Mouse (Mus musculus) kidney, adult 11 months (tissue): Measurements from ENCODE around the gene Ppp1ca.

Source experiments
- DNase-seq: peaks from one replicate; pipeline ENCODE4 v3.0.0; 2022

The Ppp1ca gene

GRCm38 (mm10) chr19:4187303-4187702 lies 4.6 kb upstream of the Ppp1ca start:
- DNase-seq: no peak

DNA sequence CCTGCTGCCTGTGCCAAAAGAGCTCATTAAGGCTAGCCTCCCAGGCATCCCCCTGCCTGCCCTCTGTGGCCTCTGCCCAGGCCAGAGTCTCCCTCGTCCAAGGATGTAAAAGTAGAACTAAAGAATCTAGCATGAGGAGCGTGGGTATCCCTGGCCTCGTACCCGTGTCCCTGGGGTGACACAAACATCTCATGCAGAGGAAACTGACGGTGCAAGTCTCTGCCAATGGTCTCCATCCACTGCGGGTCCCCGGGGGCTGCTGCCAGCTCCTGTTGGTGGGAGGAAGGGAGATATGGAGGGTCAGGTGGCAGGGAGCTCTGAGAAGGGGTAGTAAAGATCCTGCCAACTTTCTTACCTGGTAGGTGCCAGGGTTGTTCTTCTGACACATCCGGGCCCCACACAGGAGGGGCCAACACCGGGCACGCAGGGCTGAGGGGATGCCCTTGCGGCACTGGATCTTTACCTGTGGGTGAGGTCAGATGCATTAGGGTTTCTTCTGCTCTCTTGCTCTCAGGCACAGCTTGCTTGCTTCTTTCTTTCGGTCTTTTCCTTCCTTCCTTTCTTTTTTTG lies 2.7 kb upstream of the Ppp1ca start:
- no peak for DNase-seq

DNA sequence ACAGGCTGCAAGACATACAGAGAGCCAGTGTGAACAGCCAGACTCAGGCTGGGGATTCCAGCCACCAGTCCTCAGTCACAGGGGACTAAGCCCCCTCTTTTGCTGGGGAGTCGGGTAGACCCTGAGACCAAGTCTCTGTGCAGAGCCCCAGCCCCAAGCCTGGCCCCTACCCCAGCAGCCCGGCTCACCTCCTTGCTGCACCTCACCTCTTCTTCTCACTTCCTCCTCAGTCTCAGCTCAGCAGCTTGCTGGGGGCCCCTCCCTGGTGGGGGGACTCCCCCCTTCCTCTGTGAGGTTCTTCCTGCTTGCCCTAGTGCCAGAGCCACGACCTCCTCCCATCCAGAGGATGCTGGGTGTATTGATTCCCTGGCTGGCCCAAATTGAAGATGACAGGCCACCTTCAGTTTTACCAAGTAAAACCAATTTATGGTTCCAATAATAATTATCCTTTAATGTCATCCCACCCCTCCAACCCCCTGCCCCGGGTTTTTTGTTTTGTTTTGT lies 982 bp upstream of the Ppp1ca start, which contains the start of gene Tbc1d10c:
TSS of gene Tbc1d10c (minus strand) at position 454 of the 504 bp plus-strand sequence.
- no peak for DNase-seq

DNA sequence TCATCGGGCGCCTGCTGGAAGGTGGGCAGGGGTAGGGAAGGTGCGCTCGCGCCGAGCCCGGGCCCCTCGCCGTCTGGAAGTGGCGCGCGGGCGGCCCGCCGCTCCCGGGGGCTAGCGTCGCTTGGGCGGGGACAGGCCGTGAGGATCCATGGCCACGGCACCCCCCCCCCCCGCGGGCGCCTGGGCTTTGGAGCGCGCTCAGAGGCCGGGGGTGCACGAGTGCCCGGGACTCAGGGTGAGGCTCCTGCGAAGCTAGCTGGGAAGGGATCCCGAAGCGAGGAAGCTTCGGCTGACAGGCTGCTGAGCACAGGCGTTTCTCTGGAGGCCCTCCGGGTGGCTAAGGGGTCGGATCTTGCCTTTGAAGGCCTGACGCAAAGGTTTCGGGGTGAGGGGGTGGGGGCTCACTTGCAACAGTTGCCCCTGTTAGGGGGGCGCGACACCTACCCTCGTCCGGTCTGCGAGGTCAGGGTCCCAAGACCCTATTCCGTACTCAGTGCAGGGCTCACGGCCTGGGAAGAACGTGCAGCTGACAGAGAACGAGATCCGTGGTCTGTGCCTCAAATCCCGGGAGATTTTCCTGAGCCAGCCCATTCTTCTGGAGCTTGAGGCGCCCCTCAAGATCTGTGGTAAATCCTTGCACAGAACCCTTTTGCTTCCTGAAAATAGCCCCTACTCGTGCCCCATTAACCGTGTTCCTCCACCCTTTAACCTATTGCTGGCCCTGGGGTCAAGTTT lies 553 bp downstream of the Ppp1ca start:
- DNase-seq: no peak

- DNase-seq: no peak
Observed at GRCm38 (mm10) chr19:4193129-4193528, 1.3 kb downstream of the Ppp1ca start.

DNA sequence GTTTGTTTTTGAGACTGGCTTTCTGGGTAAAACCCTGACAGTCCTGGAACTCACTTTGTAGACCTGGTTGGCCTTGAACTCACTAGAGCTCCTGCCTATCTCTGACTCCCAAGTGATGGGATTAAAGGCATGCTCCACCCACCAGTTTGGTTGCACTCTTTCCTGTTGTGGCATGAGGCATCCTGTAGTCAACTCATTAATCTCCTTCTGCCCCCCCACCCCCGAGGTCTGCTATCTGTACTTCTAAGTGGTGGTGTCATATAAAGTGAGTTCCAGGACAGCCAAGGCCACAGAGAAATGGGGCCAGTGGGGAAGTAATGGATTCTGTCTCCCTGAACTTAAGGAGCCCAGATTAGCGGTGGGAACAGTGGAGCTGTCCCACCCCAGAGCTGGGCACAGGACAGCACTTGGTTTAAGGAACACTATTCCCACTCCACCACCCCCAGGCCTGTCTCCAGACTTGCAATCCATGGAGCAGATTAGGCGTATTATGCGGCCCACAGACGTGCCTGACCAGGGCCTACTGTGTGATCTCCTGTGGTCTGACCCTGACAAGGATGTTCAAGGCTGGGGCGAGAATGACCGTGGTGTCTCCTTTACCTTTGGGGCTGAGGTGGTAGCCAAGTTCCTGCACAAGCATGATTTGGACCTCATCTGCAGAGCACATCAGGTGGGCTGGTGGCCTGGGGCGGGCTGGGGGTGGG lies 2.3 kb downstream of the Ppp1ca start:
- DNase-seq: no peak

DNA sequence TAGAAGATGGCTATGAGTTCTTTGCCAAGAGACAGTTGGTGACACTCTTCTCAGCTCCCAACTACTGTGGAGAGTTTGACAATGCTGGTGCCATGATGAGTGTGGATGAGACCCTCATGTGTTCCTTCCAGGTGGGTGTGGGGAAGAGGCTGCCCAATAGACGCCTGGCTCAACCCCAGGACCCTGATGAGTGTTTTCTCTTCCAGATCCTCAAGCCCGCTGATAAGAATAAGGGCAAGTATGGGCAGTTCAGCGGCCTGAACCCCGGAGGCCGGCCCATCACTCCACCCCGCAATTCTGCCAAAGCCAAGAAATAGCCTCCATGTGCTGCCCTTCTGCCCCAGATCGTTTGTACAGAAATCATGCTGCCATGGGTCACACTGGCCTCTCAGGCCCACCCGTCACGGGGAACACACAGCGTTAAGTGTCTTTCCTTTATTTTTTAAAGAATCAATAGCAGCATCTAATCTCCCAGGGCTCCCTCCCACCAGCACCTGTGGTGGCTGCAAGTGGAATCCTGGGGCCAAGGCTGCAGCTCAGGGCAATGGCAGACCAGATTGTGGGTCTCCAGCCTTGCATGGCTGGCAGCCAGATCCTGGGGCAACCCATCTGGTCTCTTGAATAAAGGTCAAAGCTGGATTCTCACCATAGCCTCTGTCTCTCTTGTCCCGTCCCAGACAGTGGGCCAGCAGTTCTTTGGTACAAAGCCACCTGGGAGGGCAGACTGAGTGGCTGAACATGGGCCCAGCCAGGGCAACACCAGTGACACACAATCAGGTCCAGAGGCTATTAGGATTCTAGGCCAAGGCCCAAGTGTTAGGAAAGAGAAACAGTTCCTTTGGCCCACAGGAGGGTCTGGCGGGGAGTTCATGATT lies 3.1 kb downstream of the Ppp1ca start:
- no peak for DNase-seq

- no peak for DNase-seq
Observed at GRCm38 (mm10) chr19:4196048-4196447, 4.2 kb downstream of the Ppp1ca start.

DNA sequence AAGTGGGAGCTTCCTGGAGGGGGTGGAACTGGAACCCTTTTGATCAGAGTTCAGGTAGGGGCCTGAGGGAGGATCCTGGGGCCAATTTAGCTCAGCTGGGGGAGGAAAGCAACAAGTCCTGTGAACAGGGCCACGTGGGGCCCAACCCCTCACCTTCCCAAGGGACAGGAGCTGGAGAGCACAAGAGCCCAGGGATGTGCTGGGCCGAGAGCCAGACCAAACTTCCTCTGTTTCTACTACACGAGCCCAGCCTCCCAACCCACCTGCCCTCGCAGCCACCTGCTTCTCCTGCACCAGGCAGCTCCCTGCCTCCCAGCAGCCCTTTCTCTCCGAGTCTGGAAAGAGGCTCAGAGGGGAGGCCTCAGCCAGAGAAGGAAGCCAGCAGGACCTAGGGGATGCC lies 4.7 kb downstream of the Ppp1ca start:
- DNase-seq: no peak

- no peak for DNase-seq
Observed at GRCm38 (mm10) chr19:4197180-4197579, 5.3 kb downstream of the Ppp1ca start.

DNA sequence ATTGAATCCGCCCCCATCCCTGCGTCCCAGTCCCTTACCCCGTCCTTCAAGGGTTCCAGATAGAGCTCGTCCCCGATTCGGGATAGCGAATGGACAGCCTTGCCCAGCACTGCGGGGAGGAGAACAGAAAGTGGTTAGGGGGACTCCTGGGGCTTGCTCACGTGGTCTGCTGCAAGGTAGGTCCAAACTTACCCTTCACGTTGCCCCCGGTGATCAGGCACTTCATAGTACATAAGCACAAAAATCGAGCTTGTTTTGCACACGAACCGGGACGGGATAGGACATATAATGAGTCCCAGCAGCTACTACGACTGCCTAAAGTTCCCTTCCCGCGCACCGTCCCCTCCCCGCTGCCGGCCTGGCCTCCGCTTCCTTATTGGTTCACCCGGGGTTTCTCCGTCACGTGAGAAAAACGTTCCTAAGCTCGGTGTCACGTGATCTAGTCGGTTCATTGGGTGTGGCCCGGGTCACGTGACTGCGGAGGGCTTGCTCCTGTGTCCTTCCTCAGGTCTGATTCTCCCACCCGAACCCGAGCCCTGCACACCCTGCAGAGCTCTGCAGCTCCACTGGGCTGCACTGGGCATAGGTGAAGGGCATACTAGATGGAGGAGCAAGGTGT lies 9.5 kb downstream of the Ppp1ca start, which contains the start of gene Rad9a:
TSS of gene Rad9a (minus strand) at position 372 of the 619 bp plus-strand sequence.
- DNase-seq: peak; percentile 98

GRCm38 (mm10) chr19:4202149-4202548 lies 10.3 kb downstream of the Ppp1ca start:
- no peak for DNase-seq

GRCm38 (mm10) chr19:4203148-4203547 lies 11.3 kb downstream of the Ppp1ca start:
- no peak for DNase-seq

DNA sequence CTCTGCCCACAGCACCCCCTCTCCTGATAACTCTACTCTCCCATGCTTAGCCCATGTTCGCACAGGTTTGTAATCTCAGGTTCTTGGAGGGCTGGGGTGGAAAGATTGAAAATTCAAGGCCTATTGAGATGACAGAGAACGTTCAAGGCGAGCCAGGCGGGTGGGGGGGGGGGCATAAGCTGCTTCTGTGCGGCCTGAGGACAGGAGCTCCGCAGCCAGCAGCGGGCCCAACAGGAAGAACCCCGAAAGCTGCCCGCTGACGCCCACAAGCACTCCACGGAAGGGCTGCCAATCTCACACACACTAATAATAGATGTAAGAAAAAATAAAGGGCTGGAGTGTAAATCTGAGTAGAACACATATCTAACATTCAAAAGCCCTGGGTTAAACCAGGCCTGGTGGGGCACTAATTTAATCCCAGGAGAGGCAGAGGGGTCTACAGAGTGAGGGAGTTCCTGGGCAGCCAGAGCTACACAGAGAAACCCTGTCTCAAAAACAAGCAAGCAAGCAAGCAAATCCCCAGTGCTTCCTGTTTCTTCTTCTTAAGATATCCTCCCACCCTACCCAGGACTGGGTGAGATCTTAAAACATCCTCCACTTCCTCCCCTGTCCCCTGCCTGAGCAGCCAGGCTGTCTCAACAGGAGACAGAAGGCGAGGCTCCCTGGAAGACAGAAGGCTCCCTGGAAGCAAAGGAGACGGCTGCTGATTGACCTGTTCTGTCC lies 11.9 kb downstream of the Ppp1ca start:
- DNase-seq: no peak

DNA sequence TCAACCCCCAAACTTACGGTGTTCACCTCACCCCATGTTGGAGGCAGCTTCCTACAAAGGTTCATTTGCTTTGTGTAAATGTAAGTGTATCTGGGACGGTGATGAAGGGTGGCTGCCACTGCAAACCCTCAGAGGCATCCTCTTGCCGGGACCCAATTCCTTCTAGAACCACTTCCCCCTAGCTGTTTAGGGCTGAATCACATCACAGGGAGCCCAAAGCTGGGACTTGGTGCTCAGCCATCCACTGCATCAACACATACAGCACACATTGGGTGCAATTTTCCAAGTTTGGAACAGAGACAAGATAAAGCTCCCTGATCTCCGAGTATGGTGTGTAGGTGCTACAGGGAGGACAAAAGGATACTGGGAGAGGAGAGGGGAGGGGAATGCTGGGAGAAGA lies 13.0 kb downstream of the Ppp1ca start:
- DNase-seq: no peak

DNA sequence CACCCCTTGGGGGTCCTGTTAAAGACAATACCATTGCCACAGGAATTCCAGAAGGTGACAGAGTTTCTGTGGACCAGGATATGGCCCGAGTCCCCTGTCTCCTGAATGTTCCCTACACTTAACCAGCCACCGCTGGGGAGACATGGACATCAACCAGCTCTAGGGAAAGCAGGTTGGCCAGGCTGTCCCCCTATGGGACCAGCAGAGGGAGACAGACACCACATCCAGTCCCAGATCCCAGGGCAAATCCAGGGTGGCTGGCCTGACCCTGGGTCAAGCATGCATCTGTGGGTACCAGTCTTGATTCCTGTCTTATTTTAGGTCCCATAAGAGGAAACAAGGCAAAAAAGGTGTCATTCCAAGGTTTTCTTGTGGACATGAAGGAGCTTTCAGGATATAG lies 15.1 kb downstream of the Ppp1ca start:
- DNase-seq: peak; percentile 79

DNA sequence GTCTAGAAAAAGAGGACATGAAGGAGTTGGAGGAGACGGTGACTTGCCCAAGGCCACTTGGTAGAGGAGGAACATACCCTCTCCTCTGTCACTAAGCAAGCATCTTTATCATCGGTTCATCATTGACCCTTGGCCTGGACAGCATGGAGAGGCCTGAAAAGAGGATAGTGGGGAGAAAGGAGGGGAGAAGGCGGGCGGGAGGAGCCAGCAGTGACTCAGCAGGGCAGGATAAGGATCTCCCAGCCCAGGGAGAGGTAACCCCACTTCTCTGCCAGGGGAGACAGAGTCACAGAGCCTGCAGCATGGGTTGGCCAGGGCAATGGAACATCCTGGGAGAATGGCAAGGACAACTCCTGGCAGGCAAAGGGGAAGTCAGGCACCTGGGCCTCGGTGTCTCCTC lies 16.7 kb downstream of the Ppp1ca start:
- no peak for DNase-seq

DNA sequence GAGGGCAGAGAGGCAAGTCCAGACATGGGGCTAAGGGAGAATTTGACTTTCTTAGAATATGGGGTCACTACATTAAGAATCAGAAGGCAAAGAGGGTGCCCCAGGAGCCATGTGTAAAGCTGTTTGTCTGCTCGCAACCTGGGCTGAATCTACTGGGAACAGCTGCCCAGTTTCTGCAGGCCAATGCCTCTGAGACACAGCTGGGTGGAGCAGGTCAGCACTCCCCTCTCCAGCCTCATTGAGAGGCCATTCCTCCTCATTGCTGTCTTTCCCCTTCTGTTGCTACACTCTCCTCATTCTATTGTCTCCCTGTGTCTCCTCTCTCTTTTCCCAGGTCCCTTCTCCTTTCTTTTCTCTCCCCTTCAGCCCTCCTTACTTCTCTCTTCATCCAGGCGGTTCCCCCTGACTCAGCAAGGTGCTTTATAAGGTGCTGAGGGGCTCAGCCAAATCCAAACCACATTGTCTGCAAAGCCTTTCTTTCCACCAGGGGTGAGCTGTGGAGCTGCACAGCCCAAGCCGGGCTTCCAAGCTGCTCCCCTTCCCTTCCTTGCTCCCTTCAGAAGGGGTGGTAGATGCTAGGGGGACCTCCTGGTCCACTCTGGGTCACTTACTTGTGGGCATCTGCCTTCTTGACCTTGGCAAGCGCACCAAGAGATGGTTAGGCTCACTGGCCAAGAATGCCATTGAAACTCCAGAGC lies 20.2 kb downstream of the Ppp1ca start:
- DNase-seq: no peak

GRCm38 (mm10) chr19:4213524-4213974 lies 21.7 kb downstream of the Ppp1ca start:
- peak; percentile 75 for DNase-seq

DNA sequence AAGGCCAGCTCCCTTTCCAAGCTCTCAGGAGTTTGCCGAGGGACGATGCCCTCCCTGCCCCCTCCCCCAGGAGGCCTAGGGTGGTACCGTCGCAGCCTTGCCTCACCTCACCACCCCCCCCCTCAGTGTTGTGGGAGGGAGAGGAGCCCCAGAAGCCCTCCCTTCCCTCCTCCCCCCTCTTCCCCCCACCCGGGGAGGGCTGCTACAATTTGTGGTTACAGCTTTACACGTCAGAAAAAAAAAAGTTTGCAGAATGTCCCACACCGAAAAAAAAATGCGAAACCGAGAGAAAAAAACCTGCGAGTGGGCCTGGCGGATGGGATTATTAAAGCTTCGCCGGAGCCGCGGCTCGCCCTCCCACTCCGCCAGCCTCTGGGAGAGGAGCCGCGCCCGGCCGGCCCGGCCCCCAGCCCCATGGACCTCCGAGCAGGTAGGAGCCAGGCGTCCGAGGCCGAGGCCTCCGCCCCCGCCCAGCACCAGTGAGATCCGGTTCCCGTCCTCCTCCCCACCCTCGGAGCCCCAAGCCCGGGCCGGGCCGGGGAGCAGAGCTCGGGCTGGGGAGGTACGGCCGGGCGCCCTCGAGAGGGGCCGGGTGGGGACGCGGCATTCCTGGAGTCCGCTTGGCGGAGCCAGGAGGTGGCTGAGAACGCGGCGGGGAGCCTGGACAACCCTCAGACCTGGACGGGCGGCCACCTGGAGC lies 22.4 kb downstream of the Ppp1ca start, which contains the start of the genes Clcf1 and AC109138.7:
TSS of gene Clcf1 (plus strand) at position 168 of the 700 bp plus-strand sequence.
TSS of gene AC109138.7 (plus strand) at position 287 of the 700 bp plus-strand sequence.
- DNase-seq: no peak
